Mouse (Mus musculus) midbrain, embryonic 15.5 days (tissue): ENCODE data around the gene Gpsm1. TPM values are rescaled to one million over a fixed set of nuclear protein-coding genes. Genes with fewer than 3 reads are reported as not detected.
A peak's percentile ranks its signal among the peaks of the same experiment; 100 is the strongest.

Experiments used
- ATAC-seq: fragments of 200-750 bp; cut with Nextera tagmentation; replicated peaks from 2 replicates; pipeline ENCODE4 v1.8.0; 2017; ENCODE audit warnings: moderate TSS enrichment
- H3K27ac ChIP-seq: fragments of 300-500 bp; sonication (generic); 2 replicates; pipeline ENCODE4 v1.5.1; 2015; ENCODE audit warnings: mild to moderate bottlenecking, inconsistent platforms
- H3K27me3 ChIP-seq: fragments of 300-500 bp; sonication (generic); replicated peaks from 2 replicates; pipeline ENCODE4 v1.6.1; 2015; ENCODE audit warnings: inconsistent platforms
- H3K36me3 ChIP-seq: fragments of 300-500 bp; sonication (generic); replicated peaks from 2 replicates; pipeline ENCODE4 v1.6.1; 2015; ENCODE audit warnings: inconsistent platforms
- H3K4me1 ChIP-seq: fragments of 300-500 bp; sonication (generic); 2 replicates; pipeline ENCODE4 v1.6.1; 2015; ENCODE audit warnings: inconsistent platforms
- H3K4me2 ChIP-seq: fragments of 300-500 bp; sonication (generic); 2 replicates; pipeline ENCODE4 v1.6.1; 2015; ENCODE audit warnings: inconsistent platforms, mild to moderate bottlenecking, moderate library complexity
- H3K4me3 ChIP-seq: fragments of 300-500 bp; sonication (generic); 2 replicates; pipeline ENCODE4 v1.5.1; 2015; ENCODE audit warnings: mild to moderate bottlenecking, inconsistent platforms
- H3K9ac ChIP-seq: fragments of 300-500 bp; sonication (generic); 2 replicates; pipeline ENCODE4 v1.6.1; 2015; ENCODE audit warnings: mild to moderate bottlenecking, inconsistent platforms
- H3K9me3 ChIP-seq: fragments of 300-500 bp; sonication (generic); 2 replicates; pipeline ENCODE4 v1.6.1; 2016; ENCODE audit warnings: inconsistent platforms
- WGBS: fragments of 180-500 bp; shearing (Covaris S2); methylation state at CpG from one replicate; pipeline ENCODE4 v1.1.7; 2015; ENCODE audit warnings: mixed read lengths; 5-methylcytosine and 5-hydroxymethylcytosine counted together
- polyA plus RNA-seq: library from polyadenylated mRNA; unstranded; fragments of >200 nt; fragmentation: Nextera tagmentation; extraction: Ambion mirVana; gene quantifications from 2 replicates; pipeline ENCODE4 v1.2.1, GENCODE M21; 2015

Gene Gpsm1
- polyA plus RNA-seq, 1 experiment from 2014 or later = 216 TPM

DNA sequence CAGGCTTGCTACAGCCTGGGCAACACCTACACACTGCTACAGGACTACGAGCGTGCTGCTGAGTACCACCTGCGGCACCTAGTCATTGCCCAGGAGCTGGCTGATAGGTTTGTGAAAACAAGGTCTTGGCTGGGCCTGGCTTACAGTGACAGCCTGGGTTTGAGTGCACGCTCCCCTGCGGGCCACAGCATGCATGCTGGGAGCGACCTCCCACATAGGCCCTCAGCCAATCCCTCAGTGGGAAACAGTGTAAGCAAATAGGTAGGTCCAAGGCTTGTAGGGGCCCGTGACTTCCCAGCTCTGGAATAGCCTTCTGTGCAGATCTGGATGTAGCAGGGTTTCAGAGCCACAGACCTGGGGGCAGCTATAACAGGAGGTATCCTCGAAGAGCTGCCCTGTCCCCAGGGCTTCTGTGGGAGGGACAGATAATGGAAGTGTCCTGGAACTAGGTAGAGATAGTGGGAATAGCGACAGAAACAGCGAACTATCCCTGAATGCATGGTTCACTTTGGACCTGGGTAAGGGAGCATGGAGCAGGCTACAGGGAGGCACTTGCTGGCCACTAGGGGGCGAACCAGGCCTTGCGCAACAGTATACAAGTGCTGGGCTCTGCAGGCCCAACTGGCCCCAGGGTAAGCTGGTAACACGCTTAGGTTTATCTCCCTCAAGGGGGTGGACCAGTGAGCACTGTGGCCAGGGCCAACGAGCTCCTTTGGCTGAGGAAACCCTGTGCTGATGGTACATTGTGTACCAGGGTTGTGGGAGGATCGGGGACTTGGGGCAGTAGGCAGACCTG is 10.3 kb downstream of the Gpsm1 start:
- Histone ChIP-seq H3K36me3 (peaks cover 46% of the 10 kb centered on the region), H3K9me3 (no peaks in the 10 kb centered on the region), H3K4me3 (no peak overlapping the region), H3K4me1 (peaks cover 12% of the 10 kb centered on the region), H3K27ac (no peak overlapping the region), H3K4me2 (no peak overlapping the region), H3K9ac (no peak overlapping the region), H3K27me3 (no peaks in the 10 kb centered on the region)
- ATAC-seq = peak; percentile 66
- 66% methylated on average over 15 of the region's 15 CpGs for WGBS

DNA sequence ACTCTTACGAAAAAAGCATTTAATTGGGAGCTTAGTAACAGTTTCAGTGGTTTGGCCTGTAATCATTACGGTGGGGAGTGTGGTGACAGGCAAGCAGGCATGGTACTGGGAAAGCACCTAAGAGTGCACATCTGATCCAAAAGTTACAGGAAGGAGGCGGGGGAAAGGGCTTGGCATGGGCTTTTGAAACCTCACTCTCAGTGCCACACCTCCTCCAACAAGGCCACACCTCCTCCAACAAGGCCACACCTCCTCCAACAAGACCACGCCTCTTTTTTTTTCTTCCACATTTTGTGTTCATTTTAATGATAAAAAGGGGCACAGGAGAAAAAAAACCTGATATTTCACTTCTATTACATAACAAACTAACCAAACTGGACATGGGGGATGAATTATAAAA is 12.5 kb downstream of the Gpsm1 start:
- Histone ChIP-seq H3K9me3 (no peaks in the 10 kb centered on the region), H3K4me1 (no peaks in the 10 kb centered on the region), H3K36me3 (peaks cover 50% of the 10 kb centered on the region), H3K27me3 (no peaks in the 10 kb centered on the region), H3K4me3 (no peak overlapping the region), H3K9ac (no peak overlapping the region), H3K27ac (no peak overlapping the region), H3K4me2 (no peak overlapping the region)
- 86% methylated on average over 4 of the region's 4 CpGs for WGBS
- ATAC-seq = no peak

DNA sequence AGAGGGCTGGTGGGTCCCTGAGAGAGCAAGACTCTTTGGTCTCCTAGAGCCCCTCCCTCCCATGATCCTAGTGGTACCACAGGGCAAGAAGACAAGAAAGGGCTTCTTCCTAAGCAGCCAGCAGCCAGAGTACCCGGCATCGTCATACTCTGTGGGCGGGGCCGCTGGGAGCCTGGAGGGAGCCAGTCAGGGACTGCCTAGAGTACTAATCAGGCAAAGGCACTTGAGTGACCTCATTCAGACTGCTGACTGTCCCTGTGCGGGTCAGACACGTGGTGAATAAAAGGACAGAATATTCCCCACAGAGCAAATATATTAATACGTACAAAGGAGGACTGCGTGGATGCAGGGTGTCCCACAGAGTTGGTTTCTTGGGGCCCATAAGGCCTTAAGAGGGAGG is 14.1 kb downstream of the Gpsm1 start:
- no peak for ATAC-seq
- H3K27ac ChIP-seq = no peak overlapping the region
- no peaks in the 10 kb centered on the region for H3K27me3 ChIP-seq
- H3K9ac ChIP-seq = no peak overlapping the region
- H3K9me3 ChIP-seq = no peaks in the 10 kb centered on the region
- H3K4me3 ChIP-seq = no peak overlapping the region
- no peak overlapping the region for H3K4me2 ChIP-seq
- peaks cover 39% of the 10 kb centered on the region for H3K36me3 ChIP-seq
- H3K4me1 ChIP-seq = no peaks in the 10 kb centered on the region
- WGBS = 55% methylated on average over 8 of the region's 8 CpGs

DNA sequence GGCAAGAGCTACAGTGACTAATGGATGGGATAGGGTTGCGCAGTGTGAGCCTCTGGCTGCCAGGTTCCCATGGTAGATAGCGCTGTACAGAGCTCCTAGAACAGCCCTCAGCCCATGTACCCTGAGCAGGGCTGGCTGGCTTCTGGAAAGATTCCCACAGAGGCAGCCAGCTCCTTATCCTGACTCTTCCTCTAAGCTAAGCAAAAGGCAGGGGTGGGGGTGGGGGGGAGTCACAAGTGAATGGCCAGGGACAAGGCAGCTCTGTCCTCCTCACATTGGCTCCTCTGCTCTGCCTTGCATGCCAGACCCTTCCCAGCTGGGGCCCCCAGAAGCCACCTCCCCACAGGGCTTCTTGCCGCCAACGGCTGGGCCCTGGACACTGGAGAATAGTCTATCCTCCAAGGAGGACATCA is 14.7 kb downstream of the Gpsm1 start:
- no peak overlapping the region for H3K4me2 ChIP-seq
- peaks cover 34% of the 10 kb centered on the region for H3K36me3 ChIP-seq
- no peaks in the 10 kb centered on the region for H3K27me3 ChIP-seq
- H3K9ac ChIP-seq = no peak overlapping the region
- H3K4me1 ChIP-seq = no peaks in the 10 kb centered on the region
- no peak overlapping the region for H3K4me3 ChIP-seq
- WGBS = 76% methylated on average over 4 of the region's 4 CpGs
- peak overlapping the region; percentile 52; the same call in 1 of the 2 replicates for H3K27ac ChIP-seq
- H3K9me3 ChIP-seq = no peaks in the 10 kb centered on the region
- ATAC-seq = peak; percentile 55

DNA sequence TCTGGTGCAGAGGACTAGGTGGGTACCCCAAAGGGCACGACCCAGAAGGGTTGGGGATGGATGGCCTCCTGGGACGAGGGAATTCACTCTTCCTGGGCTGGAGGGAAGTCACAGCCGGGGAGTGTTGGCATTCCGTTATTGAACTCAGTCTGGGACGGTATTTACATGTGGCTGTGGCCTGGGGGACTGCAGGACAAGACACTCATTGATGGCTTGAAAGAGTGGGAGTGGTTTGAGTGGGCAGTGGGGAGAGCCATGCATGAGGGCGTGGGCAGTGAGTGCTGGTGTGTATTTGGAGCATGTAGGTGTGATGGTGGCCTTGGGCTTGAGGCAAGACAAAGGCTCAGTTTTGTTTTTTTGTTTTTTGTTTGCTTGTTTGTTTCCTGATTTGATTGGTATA is 15.4 kb downstream of the Gpsm1 start:
- ATAC-seq = no peak; the same call in 1 of the 2 replicates

DNA sequence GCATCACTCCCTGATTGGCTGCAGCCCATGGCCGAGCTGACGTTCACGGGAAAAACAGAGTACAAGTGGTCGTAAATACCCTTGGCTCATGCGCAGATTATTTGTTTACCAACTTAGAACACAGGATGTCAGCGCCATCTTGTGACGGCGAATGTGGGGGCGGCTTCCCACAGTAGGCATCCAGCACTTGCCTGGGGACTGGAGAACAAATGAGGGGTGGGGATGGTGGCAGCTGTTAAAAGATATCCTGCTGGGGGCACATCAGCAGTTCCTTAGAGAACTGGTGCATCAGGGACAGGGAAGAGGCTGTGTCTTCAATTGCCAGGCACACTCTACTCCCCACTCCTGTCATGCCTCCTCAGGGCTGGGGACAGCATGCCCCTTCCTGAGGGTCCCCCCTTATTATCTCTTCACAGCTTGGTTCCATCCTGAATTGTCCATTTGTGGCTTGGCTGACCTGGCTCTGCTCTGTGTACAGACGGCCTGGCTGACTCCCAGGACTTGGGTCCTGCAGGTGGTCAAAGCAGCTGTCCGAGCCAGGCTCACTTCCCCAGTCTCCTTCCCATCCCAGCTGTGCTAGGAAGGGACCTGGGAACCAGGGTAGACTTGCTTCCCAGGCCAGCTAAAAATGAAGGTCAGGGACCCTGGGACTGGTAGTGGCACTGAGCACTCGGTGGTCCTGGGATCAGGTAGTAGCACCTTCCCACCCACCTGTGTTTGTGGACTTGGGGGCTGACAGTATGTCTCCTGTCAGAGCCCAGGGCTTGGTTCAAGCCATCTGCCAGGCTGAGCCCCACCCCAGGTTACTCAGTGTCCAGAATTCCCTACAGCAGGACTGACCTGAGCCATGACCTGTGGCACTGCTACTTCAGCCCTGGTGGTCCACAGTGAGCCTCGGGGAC is 23.2 kb downstream of the Gpsm1 start:
- peak; percentile 30; the same call in 1 of the 2 replicates for ATAC-seq
- H3K4me1 ChIP-seq = no peaks in the 10 kb centered on the region
- no peak overlapping the region for H3K9ac ChIP-seq
- H3K4me2 ChIP-seq = no peak overlapping the region
- no peaks in the 10 kb centered on the region for H3K27me3 ChIP-seq
- H3K4me3 ChIP-seq = no peak overlapping the region
- H3K27ac ChIP-seq = no peak overlapping the region
- peaks cover 37% of the 10 kb centered on the region for H3K36me3 ChIP-seq
- WGBS = 82% methylated on average over 9 of the region's 13 CpGs
- no peaks in the 10 kb centered on the region for H3K9me3 ChIP-seq

More for the DNA sequence above, 15.4 kb downstream of the Gpsm1 start:
- peaks cover 32% of the 10 kb centered on the region for H3K36me3 ChIP-seq
- 78% methylated on average over 6 of the region's 6 CpGs for WGBS
- no peaks in the 10 kb centered on the region for H3K9me3 ChIP-seq
- no peaks in the 10 kb centered on the region for H3K27me3 ChIP-seq
- H3K4me3 ChIP-seq = no peak overlapping the region
- no peaks in the 10 kb centered on the region for H3K4me1 ChIP-seq
- H3K9ac ChIP-seq = no peak overlapping the region
- no peak overlapping the region for H3K4me2 ChIP-seq
- peak overlapping the region; percentile 29; the same call in 1 of the 2 replicates for H3K27ac ChIP-seq

DNA sequence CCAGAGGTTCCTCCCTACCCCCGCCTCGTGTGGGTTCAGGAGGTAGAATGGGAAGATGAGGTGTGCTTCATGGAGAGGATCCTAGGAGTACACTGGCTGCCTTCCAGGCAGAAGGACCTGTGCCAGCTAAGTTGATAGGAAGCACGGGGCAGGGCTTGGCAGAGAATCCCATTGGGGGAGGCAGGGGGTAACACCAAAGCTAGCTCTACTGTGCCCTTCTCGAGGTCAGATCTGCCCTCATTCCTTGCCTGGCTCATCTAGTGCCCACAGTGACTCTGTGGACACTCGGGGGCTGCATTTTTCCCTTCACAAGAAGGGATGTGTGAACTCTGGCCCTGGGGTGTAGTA is 23.9 kb downstream of the Gpsm1 start:
- no peak overlapping the region for H3K4me2 ChIP-seq
- ATAC-seq = no peak
- no peak overlapping the region for H3K27ac ChIP-seq
- no peak overlapping the region for H3K4me3 ChIP-seq
- peaks cover 37% of the 10 kb centered on the region for H3K36me3 ChIP-seq
- H3K9me3 ChIP-seq = no peaks in the 10 kb centered on the region
- no peaks in the 10 kb centered on the region for H3K27me3 ChIP-seq
- WGBS = 90% methylated on average over 5 of the region's 5 CpGs
- no peak overlapping the region for H3K9ac ChIP-seq
- H3K4me1 ChIP-seq = no peaks in the 10 kb centered on the region

DNA sequence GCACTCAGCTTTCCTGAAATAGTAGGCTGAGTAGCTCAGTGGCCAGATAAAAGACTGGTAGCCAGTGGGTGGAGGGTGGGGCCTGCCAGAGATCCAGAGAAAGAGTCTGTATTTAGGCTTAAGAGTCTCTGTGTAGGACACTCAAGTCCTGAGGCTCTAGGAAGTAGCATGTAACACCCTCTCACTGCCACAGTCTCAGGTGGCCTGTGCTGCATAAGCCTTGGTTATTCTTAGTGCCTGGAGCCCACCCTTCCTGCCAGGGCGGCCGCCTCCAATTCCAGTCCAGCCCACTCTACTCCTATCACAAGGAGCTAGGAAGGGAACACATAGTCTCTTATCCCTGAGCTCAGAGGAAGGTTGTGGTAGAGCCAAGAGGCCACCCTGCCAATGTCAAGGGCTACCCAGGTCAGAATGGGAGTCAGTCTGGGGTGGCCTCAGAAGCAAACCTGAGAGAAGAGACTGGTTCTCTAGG is 26.2 kb downstream of the Gpsm1 start:
- 92% methylated on average over 2 of the region's 2 CpGs for WGBS
- peaks cover 51% of the 10 kb centered on the region for H3K36me3 ChIP-seq
- H3K4me2 ChIP-seq = no peak overlapping the region
- no peaks in the 10 kb centered on the region for H3K27me3 ChIP-seq
- no peaks in the 10 kb centered on the region for H3K4me1 ChIP-seq
- H3K4me3 ChIP-seq = no peak overlapping the region
- no peak overlapping the region; the same call in 1 of the 2 replicates for H3K27ac ChIP-seq
- H3K9ac ChIP-seq = no peak overlapping the region
- H3K9me3 ChIP-seq = no peaks in the 10 kb centered on the region
- no peak for ATAC-seq

DNA sequence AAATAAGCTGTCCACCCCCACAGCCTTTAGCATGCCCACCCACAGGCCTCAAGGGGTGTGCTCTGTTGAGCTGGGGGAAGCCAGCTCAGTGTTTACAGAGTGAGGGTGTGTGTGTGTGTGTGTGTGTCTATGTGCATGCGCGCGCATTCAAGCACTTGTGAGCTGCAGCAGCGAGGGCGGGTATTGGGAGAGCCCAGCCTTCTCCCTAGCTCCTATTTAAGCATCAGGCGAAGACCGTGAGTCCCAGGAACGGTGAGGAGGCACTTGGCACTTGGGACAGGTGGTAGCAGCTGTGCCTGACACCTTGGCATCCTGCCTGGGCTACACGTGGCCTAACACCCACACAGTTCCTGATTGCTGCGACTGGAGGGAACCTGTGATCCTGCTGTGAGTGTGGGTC is 26.7 kb downstream of the Gpsm1 start:
- no peaks in the 10 kb centered on the region for H3K9me3 ChIP-seq
- ATAC-seq = no peak
- 86% methylated on average over 10 of the region's 10 CpGs for WGBS
- H3K9ac ChIP-seq = no peak overlapping the region
- H3K27me3 ChIP-seq = no peaks in the 10 kb centered on the region
- no peak overlapping the region for H3K4me3 ChIP-seq
- H3K36me3 ChIP-seq = peaks cover 56% of the 10 kb centered on the region
- no peak overlapping the region; the same call in 1 of the 2 replicates for H3K27ac ChIP-seq
- no peaks in the 10 kb centered on the region for H3K4me1 ChIP-seq
- no peak overlapping the region for H3K4me2 ChIP-seq

DNA sequence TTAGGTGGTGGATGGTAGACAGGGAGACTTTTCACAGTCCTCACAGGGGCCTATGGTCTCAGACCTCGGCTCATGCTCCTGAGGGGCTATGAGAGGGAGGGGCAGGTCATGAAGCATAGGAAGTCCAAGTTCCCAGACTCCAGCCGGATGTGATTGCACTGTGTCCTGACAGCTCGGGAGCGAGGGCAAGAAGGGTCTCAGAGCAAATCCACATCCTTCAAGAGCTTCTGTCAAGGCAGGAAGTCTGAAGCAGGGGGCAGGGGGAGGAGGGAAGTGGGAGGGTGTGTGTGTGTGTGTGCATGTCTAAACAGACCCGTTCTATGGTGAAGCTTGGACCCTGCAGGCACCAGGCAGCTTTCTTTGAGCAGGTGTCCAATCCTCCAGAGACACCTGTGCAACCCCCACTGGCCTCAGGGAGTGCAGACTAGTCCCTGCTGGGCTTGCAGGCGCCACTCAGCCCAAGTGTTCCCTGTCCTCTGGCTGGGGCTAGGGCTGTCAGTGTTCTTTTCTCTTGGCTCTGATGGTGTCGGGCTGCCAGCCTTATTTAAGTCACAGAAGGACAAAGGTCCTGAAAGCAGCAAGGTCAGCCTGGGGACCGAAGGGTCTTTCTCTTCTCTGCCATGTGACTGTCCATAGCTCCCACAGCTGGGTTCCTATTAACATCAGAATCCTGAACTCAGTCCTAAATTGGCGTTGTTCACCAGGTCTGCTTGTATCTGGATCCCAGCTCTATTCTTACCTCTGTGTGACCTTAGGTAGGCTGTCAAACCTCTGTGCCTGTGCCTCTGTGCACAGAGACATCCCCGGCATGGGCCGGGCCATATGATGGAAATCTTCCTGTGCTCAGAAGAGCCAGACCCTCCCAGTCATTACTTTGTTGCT is 27.5 kb downstream of the Gpsm1 start:
- H3K9ac ChIP-seq = no peak overlapping the region
- H3K4me1 ChIP-seq = no peaks in the 10 kb centered on the region
- ATAC-seq = no peak
- H3K4me2 ChIP-seq = no peak overlapping the region
- H3K27ac ChIP-seq = no peak overlapping the region
- no peaks in the 10 kb centered on the region for H3K27me3 ChIP-seq
- 73% methylated on average over 11 of the region's 11 CpGs for WGBS
- peaks cover 58% of the 10 kb centered on the region for H3K36me3 ChIP-seq
- H3K9me3 ChIP-seq = no peaks in the 10 kb centered on the region
- H3K4me3 ChIP-seq = no peak overlapping the region

DNA sequence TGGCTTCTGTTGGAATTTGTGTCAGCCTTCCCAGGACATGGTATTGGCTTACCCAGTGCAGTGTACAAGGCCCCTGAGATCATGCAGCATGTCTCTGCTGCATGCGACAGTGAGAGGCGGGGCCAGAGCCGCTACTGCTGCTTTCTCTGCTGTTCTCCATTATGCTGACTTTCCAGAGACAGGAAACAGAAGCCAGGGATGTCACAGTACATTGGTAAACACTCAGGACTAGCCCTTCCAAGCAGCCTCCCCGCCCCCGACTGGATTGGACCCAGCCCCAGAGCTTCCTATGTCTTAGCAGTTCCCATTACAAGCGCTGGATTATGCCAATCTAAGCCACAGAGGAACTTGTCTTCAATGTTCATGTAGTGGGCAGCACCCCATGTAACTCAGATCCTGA is 32.9 kb downstream of the Gpsm1 start:
- WGBS = 72% methylated on average over 6 of the region's 6 CpGs

More for the DNA sequence above, 32.9 kb downstream of the Gpsm1 start:
- peaks cover 29% of the 10 kb centered on the region for H3K36me3 ChIP-seq
- no peak overlapping the region for H3K9ac ChIP-seq
- H3K27me3 ChIP-seq = no peaks in the 10 kb centered on the region
- no peak overlapping the region for H3K4me3 ChIP-seq
- no peaks in the 10 kb centered on the region for H3K9me3 ChIP-seq
- no peak overlapping the region for H3K4me2 ChIP-seq
- H3K27ac ChIP-seq = no peak overlapping the region
- no peak for ATAC-seq
- peaks cover 21% of the 10 kb centered on the region for H3K4me1 ChIP-seq
